Mouse (Mus musculus) ovary, postnatal 14 days (tissue): ENCODE data around the gene Lgals9.

ENCODE experiments used
- DNase-seq: peaks from one replicate; pipeline ENCODE4 v3.0.0; 2022; ENCODE audit warnings: low spot score

The Lgals9 gene

DNA sequence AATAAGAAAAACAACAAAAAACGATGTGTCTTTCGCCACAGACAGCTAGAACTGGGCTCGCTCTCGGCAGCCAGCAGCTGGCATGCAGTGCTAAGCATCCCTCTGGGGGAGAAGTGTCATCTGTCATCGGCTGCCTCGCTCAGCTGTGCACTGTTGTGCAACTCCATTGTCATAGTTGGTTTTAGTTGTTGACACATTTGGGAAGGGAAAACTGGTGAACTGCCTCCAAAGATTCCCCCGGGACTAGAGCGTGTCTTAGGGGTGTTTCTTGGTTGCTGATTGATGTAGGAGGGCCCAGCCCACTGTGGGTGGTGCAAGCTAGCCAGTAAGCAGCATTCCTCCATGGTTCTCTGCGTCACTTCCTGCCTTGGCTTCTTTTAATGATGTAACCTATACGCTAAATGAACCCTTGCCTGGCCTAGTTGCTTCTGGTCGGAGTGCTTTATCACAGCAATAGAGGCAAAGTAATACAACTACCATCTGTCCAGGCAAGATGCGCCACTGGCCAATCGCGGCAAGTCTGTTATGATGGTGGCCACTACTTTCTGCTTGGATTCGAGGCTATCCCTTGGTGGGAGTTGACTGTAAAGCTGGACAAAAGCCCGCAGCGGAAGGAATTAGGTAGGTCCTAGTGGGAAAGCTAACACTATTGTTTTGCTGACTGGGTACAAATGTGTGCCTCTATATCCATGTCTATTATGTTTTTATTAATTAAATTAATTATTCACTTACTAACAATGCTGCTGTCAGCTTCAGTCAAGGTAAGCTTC, 11.2 kb downstream of the Lgals9 start:
- peak; percentile 27 for DNase-seq

DNA sequence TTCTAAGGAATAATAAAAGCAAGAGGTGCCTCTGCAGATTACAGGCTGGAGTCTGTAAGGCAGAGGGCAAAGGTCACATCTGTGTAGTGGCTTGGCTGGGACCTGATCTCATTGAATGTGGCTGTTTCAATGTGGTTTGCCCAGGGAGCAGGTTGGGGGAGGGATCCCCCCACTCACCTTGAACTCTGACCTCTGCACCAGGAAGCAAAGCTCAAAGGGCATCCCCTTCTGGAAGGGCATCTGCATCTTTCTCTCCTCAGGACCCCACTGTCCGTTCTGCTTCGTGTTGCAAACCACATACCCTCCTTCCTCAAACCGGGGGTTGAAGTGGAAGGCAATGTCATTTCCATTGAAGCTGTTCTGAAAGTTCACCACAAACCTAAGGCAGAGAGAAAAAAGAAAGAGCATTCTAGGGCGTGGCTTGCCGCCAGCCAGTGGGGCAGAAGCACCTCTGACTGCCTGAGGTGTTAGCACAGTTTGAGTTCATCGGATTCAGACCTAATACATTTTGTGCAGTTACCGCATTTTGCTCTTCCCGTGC, 11.9 kb downstream of the Lgals9 start:
- no peak for DNase-seq

GRCm38 (mm10) chr11:78972328-78972727, 12.4 kb downstream of the Lgals9 start:
- DNase-seq, result no peak

GRCm38 (mm10) chr11:78971746-78972145, 13.0 kb downstream of the Lgals9 start:
- no peak for DNase-seq

DNA sequence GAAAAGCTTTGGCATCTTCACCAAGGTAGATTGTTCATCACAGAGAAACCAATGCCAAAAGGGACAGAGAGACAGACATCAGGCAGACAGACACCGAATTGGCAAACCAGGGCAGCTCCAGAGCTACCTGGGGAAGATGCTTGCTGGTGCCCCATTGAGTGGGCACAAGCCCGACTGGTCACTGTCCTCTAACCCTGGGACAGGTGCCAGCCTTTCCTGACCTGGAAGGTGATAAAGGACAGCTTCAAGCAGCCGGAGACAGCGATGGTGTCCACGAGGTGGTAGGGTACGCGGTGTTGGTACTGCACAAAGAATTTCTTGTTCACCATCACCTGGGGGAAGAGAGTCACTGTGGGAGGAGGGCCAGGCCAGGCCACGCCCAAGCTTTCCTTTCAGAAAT, 13.7 kb downstream of the Lgals9 start:
- no peak for DNase-seq

- DNase-seq, result no peak
These were observed 16.6 kb downstream of the Lgals9 start for GRCm38 (mm10) chr11:78968121-78968520.

GRCm38 (mm10) chr11:78967371-78967770, 17.4 kb downstream of the Lgals9 start:
- DNase-seq, result peak; percentile 47

GRCm38 (mm10) chr11:78961221-78961620, 23.5 kb downstream of the Lgals9 start:
- DNase-seq, result no peak

DNA sequence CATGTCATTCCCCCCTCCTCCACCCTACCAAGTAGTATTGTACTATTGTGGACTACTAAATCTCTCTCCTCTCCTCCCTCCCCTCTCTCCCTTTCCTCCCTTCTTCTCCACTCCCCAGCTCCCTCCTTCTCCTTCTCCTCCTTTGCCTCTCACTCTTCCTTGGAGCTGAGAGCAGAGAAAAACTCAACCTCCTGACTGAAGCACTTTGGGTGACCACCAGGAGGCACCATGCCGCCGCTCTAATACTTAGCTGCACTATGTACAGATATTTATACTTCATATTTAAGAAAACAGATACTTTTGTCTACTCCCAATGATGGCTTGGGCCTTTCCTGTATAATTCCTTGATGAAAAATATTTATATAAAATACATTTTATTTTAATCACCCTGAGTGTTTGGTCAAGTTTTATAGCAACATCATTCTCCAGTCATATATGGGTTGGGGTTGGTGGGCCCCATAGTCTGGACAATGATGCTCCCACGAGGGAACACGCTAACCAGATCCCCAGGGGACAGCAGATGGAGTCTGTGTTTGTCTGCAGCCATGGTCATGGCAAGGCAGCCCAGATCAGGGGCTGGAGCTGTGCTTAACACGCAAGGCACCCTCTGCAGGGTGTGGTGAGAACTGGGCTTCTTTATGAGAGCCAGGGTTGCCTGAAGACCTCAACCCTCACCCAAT, 24.8 kb downstream of the Lgals9 start:
- no peak for DNase-seq

- no peak for DNase-seq
These were observed 25.4 kb downstream of the Lgals9 start for GRCm38 (mm10) chr11:78959367-78959766.

DNA sequence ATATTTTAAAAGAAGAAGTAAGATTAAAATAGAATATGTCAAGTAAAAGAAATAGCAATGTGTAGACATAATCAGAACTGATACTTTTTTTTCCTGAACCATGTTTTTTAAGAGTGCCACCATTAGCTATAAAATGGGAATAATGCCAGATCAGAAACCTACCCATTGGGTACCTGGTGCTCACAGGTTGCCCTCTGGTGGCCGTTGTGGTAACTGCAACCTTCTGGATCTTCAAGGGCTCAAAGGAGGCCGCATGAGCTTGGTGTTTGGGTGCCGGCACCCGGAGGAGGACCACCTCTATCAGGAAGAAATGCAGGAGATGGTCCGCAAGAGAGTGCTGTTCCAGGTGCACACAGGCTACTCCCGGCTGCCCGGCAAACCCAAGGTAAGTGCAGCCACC, 28.5 kb downstream of the Lgals9 start:
- peak; percentile 57 for DNase-seq

GRCm38 (mm10) chr11:78952467-78952866, 32.3 kb downstream of the Lgals9 start:
- peak; percentile 59 for DNase-seq

- DNase-seq, result no peak
These were observed 34.4 kb downstream of the Lgals9 start for GRCm38 (mm10) chr11:78950365-78950764.

GRCm38 (mm10) chr11:78943083-78943482, 41.7 kb downstream of the Lgals9 start:
- DNase-seq, result no peak

- no peak for DNase-seq
These were observed 49.6 kb downstream of the Lgals9 start for GRCm38 (mm10) chr11:78935178-78935577.

DNA sequence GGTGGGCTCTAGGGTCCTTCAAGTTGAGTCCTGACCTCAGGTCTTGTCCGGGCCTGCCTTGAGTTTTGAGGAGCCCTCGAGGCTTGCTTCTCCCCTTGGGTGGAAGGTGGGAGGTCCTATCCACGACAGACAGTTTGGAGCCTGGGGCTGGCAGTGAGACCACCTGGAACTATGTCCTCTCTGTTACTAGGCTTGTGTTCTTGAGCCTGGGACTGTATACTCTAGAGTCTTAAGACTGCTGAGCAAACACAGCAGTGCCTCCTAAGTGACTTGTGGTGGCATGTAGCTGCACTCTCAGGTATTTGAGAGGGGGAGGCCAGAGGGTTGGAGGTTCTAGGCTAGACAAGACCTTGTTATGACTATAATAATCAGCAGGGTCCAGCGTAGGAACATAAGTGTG, 50.0 kb downstream of the Lgals9 start:
- DNase-seq, result no peak

GRCm38 (mm10) chr11:78934307-78934706, 50.4 kb downstream of the Lgals9 start:
- no peak for DNase-seq

- DNase-seq, result peak; percentile 38
These were observed 55.4 kb downstream of the Lgals9 start for GRCm38 (mm10) chr11:78929345-78929744.

- DNase-seq, result peak; percentile 22
These were observed 59.8 kb downstream of the Lgals9 start for GRCm38 (mm10) chr11:78924916-78925315.

- no peak for DNase-seq
These were observed 60.6 kb downstream of the Lgals9 start for GRCm38 (mm10) chr11:78924111-78924510.

GRCm38 (mm10) chr11:78922678-78923407, 61.9 kb downstream of the Lgals9 start:
- DNase-seq, result peak; percentile 23

DNA sequence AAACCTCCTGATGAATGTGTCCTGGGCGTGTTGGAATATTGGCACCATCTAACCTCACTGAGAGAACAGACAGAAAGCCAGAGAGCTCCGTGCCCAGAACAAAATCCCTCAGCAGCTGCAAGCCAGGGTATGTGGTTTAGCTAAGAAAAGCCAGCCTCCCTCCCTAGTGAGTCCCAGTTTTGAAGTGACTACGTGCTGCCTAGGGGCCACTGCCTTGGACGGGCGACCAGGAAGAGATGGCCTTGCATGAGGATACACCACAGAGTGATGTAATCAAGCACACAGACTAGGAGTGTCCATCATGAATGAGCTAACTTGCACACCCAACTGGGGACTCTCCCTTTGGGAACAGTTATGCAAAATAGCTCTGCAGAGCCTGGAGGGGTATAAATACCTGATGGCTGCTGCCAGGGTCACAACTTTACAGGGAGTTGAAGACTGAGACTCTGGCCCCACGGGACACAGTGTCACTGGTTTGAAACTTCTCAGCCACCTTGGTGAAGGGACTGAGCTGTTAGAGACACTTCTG, 64.3 kb downstream of the Lgals9 start, which contains the start of gene Nos2:
TSS of gene Nos2 (plus strand) at position 377 of the 529 bp plus-strand sequence.
- no peak for DNase-seq
